ENCODE assay signal across 9 mouse cellular contexts in the genomic region with DNA sequence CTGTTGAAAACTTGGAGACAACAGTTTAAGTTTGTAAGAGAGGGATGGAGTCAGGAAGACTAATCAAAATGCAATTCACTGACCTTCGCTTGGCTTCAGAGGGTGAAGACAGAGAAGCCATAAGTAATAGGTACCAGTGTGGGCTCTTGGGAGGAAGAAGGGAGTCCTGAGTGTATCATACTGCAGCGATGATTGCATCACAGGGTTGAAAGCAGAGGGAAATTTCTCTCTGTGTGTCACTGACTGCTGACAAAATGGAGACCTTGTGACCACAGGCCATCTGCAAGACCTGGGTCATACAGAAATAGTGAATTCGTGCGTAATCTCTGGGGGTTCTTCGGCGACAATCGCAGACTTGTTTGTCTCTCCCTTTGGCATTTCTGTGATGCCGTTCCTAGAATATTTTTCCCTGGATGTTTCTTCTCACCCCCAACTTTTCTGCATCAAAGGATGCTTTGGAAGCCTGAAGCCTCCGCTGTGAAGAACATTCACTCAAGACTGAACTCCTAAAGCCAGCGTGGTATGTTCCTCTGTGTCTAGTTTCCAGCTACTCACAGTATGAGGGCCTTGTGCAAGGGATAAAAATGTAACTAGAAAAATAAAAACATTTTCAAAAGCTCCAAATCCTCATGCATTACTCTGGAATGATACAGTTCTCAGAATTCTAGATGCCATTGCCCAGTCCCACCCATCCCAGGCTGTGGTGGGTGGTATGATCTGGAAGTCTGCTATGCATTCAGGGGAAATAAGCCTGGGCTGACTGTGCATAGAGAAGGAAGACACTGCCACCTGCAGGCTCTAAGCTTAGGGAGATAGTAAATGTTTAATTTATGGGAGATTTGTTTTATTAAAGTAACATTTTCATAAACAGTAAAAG.
DNase-seq lines count a peak whose midpoint lies in the region; ATAC-seq and TF ChIP-seq lines count a peak whose summit lies in the region.
"Had no signal": no experiment of that assay in that cellular context is flagged by ENCODE, and none has a peak within 500 bp of the region (broad histone marks: within the 10 kb centered on the region; RNA-seq: fewer than 3 reads in every experiment).

No protein-coding gene starts in this region.

- no peak for TF ChIP-seq EP300 in stomach, postnatal 0 days (optimal IDR thresholded peaks at IDR 0.05)

- H3K27me3 ChIP-seq in kidney, adult 2 months (replicated peaks; ENCODE audit: control insufficient read depth, insufficient read depth, low read length), result no peaks in the 10 kb centered on the region
- H3K27me3 ChIP-seq in kidney, embryonic 14.5 days (ENCODE audit: control insufficient read depth, insufficient read depth, low read length), result no peaks in the 10 kb centered on the region
- H3K27me3 ChIP-seq in cerebellum, adult 2 months (ENCODE audit: control insufficient read depth, insufficient read depth, low read length), result no peaks in the 10 kb centered on the region
- H3K27me3 ChIP-seq in forebrain, postnatal 0 days (ENCODE audit: insufficient read depth, low read length), result no peaks in the 10 kb centered on the region
- no peaks in the 10 kb centered on the region for H3K27me3 ChIP-seq in hindbrain, embryonic 15.5 days
- H3K27me3 ChIP-seq in midbrain, embryonic 12.5 days, result 0 out of 2 replicates have a peak, but pooled peaks cover 5% of the 10 kb centered on the region
- H3K27me3 ChIP-seq in stomach, postnatal 0 days (ENCODE audit: control insufficient read depth, insufficient read depth, low read length), result no peaks in the 10 kb centered on the region
- H3K27me3 ChIP-seq: liver, embryonic 15.5 days had no signal

- no peaks in the 10 kb centered on the region for H3K4me1 ChIP-seq in kidney, adult 2 months (ENCODE audit: control insufficient read depth, insufficient read depth, low read length)
- no peaks in the 10 kb centered on the region for H3K4me1 ChIP-seq in kidney, embryonic 14.5 days (ENCODE audit: control insufficient read depth, insufficient read depth, low read length)
- peaks cover 5% of the 10 kb centered on the region for H3K4me1 ChIP-seq in cerebellum, adult 2 months (ENCODE audit: control insufficient read depth, insufficient read depth, low read length)
- H3K4me1 ChIP-seq in forebrain, postnatal 0 days (ENCODE audit: insufficient read depth), result no peaks in the 10 kb centered on the region
- H3K4me1 ChIP-seq in hindbrain, embryonic 15.5 days (replicated peaks), result 0 out of 2 replicates have a peak, but pooled peaks cover 5% of the 10 kb centered on the region
- no peaks in the 10 kb centered on the region; the same call in 1 of the 2 replicates for H3K4me1 ChIP-seq in midbrain, embryonic 12.5 days
- H3K4me1 ChIP-seq in stomach, postnatal 0 days (replicated peaks; ENCODE audit: control insufficient read depth, insufficient read depth), result no peaks in the 10 kb centered on the region
- H3K4me1 ChIP-seq: liver, embryonic 15.5 days had no signal

- 91% methylated on average over 10 of the region's 10 CpGs for WGBS in kidney, adult 2 months
- 91% methylated on average over 10 of the region's 10 CpGs for WGBS in kidney, embryonic 14.5 days
- 89% methylated on average over 10 of the region's 10 CpGs for WGBS in cerebellum, adult 2 months
- WGBS in forebrain, postnatal 0 days, result 87% methylated on average over 10 of the region's 10 CpGs
- 89% methylated on average over 10 of the region's 10 CpGs for WGBS in hindbrain, embryonic 15.5 days
- 88% methylated on average over 10 of the region's 10 CpGs for WGBS in midbrain, embryonic 12.5 days
- WGBS in stomach, postnatal 0 days, result 73% methylated on average over 10 of the region's 10 CpGs

- H3K27ac ChIP-seq in kidney, adult 2 months (ENCODE audit: insufficient read depth, low read depth, low read length), result no peak overlapping the region
- no peak overlapping the region for H3K27ac ChIP-seq in kidney, embryonic 14.5 days (ENCODE audit: low read depth, low read length)
- H3K27ac ChIP-seq in cerebellum, adult 2 months (ENCODE audit: insufficient read depth, low read length), result no peak overlapping the region
- no peak overlapping the region for H3K27ac ChIP-seq in forebrain, postnatal 0 days (ENCODE audit: low read depth, low read length)
- no peak overlapping the region for H3K27ac ChIP-seq in hindbrain, embryonic 15.5 days (replicated peaks)
- H3K27ac ChIP-seq in midbrain, embryonic 12.5 days (replicated peaks), result no peak overlapping the region
- H3K27ac ChIP-seq in stomach, postnatal 0 days (replicated peaks), result no peak overlapping the region
- H3K27ac ChIP-seq: liver, embryonic 15.5 days had no signal

- DNase-seq in kidney, adult 2 months, result peak; percentile 59
- peak; percentile 48 to 55 for DNase-seq in cerebellum, adult 2 months
- peak; percentile 87 for DNase-seq in forebrain, postnatal 0 days
- peak; percentile 61 to 72 for DNase-seq in left cerebral cortex, adult 18-20 months (ENCODE audit: low spot score in 2 of 2)
- DNase-seq in stomach, postnatal 0 days (ENCODE audit: low spot score), result peak; percentile 40

- no peaks in the 10 kb centered on the region for H3K36me3 ChIP-seq in kidney, adult 2 months (ENCODE audit: control insufficient read depth, insufficient read depth, low read length)
- no peaks in the 10 kb centered on the region for H3K36me3 ChIP-seq in kidney, embryonic 14.5 days (ENCODE audit: control insufficient read depth, insufficient read depth, low read length)
- H3K36me3 ChIP-seq in forebrain, postnatal 0 days (ENCODE audit: insufficient read depth), result no peaks in the 10 kb centered on the region
- no peaks in the 10 kb centered on the region for H3K36me3 ChIP-seq in hindbrain, embryonic 15.5 days
- no peaks in the 10 kb centered on the region for H3K36me3 ChIP-seq in midbrain, embryonic 12.5 days
- no peaks in the 10 kb centered on the region for H3K36me3 ChIP-seq in stomach, postnatal 0 days (ENCODE audit: control insufficient read depth, insufficient read depth, low read length)
- H3K36me3 ChIP-seq: liver, embryonic 15.5 days had no signal

- no peak overlapping the region for H3K9ac ChIP-seq in kidney, embryonic 14.5 days (ENCODE audit: low read depth, low read length)
- H3K9ac ChIP-seq in forebrain, postnatal 0 days, result no peak overlapping the region
- no peak overlapping the region for H3K9ac ChIP-seq in hindbrain, embryonic 15.5 days
- no peak overlapping the region for H3K9ac ChIP-seq in midbrain, embryonic 12.5 days (replicated peaks)
- no peak overlapping the region for H3K9ac ChIP-seq in stomach, postnatal 0 days (ENCODE audit: low read length)
- H3K9ac ChIP-seq: liver, embryonic 15.5 days had no signal

- no peak for ATAC-seq in kidney, embryonic 14.5 days (ENCODE audit: low FRiP score, low TSS enrichment)
- ATAC-seq in forebrain, postnatal 0 days, result peak; percentile 94
- ATAC-seq in hindbrain, embryonic 15.5 days (ENCODE audit: low FRiP score, low read depth), result peak; percentile 87
- ATAC-seq in midbrain, embryonic 12.5 days (ENCODE audit: low FRiP score, low read depth), result peak; percentile 71; the same call in 1 of the 2 replicates
- no peak for ATAC-seq in stomach, postnatal 0 days (ENCODE audit: low FRiP score, low TSS enrichment)

- no peak overlapping the region for H3K4me3 ChIP-seq in kidney, adult 2 months (ENCODE audit: insufficient read depth, low read depth, low read length)
- no peak overlapping the region for H3K4me3 ChIP-seq in kidney, embryonic 14.5 days (ENCODE audit: low read length)
- H3K4me3 ChIP-seq in cerebellum, adult 2 months (replicated peaks; ENCODE audit: insufficient read depth, low read depth, low read length), result no peak overlapping the region
- no peak overlapping the region for H3K4me3 ChIP-seq in forebrain, postnatal 0 days (ENCODE audit: low read depth, low read length)
- no peak overlapping the region for H3K4me3 ChIP-seq in hindbrain, embryonic 15.5 days
- no peak overlapping the region for H3K4me3 ChIP-seq in midbrain, embryonic 12.5 days
- H3K4me3 ChIP-seq in stomach, postnatal 0 days (ENCODE audit: low read depth, low read length), result no peak overlapping the region
- H3K4me3 ChIP-seq: liver, embryonic 15.5 days had no signal

- TF ChIP-seq POLR2A in kidney, adult 2 months (IDR thresholded peaks at IDR 0.05; ENCODE audit: low read depth, low read length), result no peak
- no peak for TF ChIP-seq POLR2A in cerebellum, adult 2 months (IDR thresholded peaks at IDR 0.05; ENCODE audit: borderline replicate concordance, insufficient read depth, low read length)

- no peaks in the 10 kb centered on the region for H3K9me3 ChIP-seq in kidney, embryonic 14.5 days (ENCODE audit: control insufficient read depth, low read length)
- no peaks in the 10 kb centered on the region for H3K9me3 ChIP-seq in forebrain, postnatal 0 days (ENCODE audit: low read length)
- H3K9me3 ChIP-seq in hindbrain, embryonic 15.5 days, result no peaks in the 10 kb centered on the region
- no peaks in the 10 kb centered on the region for H3K9me3 ChIP-seq in midbrain, embryonic 12.5 days
- no peaks in the 10 kb centered on the region for H3K9me3 ChIP-seq in stomach, postnatal 0 days (ENCODE audit: control insufficient read depth, low read length)
- H3K9me3 ChIP-seq: liver, embryonic 15.5 days had no signal

- no peak overlapping the region for H3K4me2 ChIP-seq in kidney, embryonic 14.5 days (replicated peaks; ENCODE audit: low read depth, low read length)
- no peak overlapping the region for H3K4me2 ChIP-seq in forebrain, postnatal 0 days (ENCODE audit: low read depth)
- H3K4me2 ChIP-seq in hindbrain, embryonic 15.5 days, result no peak overlapping the region
- no peak overlapping the region for H3K4me2 ChIP-seq in midbrain, embryonic 12.5 days (replicated peaks)
- H3K4me2 ChIP-seq in stomach, postnatal 0 days (replicated peaks; ENCODE audit: low read depth), result no peak overlapping the region
- H3K4me2 ChIP-seq: liver, embryonic 15.5 days had no signal

- peak; percentile 62 for TF ChIP-seq CTCF in kidney, adult 2 months (conservative IDR thresholded peaks at IDR 0.05; ENCODE audit: insufficient read depth, insufficient read length, low read depth, low read length)
- peak; percentile 74 for TF ChIP-seq CTCF in cerebellum, adult 2 months (IDR thresholded peaks at IDR 0.05; ENCODE audit: borderline replicate concordance, insufficient read depth, low read depth, low read length)
- peak; percentile 84 for TF ChIP-seq CTCF in forebrain, postnatal 0 days (IDR thresholded peaks at IDR 0.05; ENCODE audit: low read depth)
- peak; percentile 89 for TF ChIP-seq CTCF in stomach, postnatal 0 days (IDR thresholded peaks at IDR 0.05; ENCODE audit: low read depth)

Comparison
In these comparisons a context has a peak if more than half of its experiments do, and no peak if none do; other contexts are left out.
1. ATAC-seq: peak in forebrain, postnatal 0 days (single experiment), hindbrain, embryonic 15.5 days (single experiment) and midbrain, embryonic 12.5 days (single experiment); none in kidney, embryonic 14.5 days (single experiment) and stomach, postnatal 0 days (single experiment).
2. Peak in every context shown above with its lines, with median percentiles within 50 percentile points of each other: DNase-seq and CTCF ChIP-seq.